Mouse (Mus musculus): ENCODE data around the gene Stra6l.
A peak's percentile ranks its signal among the peaks of the same experiment; 100 is the strongest.

The Stra6l gene

GRCm38 (mm10) chr4:45848109-45848824 is at the start of gene Stra6l:
Gene Stra6l, plus strand, starts transcription at chr4:45848664.
- DNase-seq, result no peak

GRCm38 (mm10) chr4:45798964-45799363 is 49.5 kb upstream of the Stra6l start, which contains the start of gene Aldh1b1:
Gene Aldh1b1, plus strand, starts transcription at chr4:45799022.
- DNase-seq, result peak; percentile 88

- DNase-seq, result no peak
Observed at GRCm38 (mm10) chr4:45799956-45800537, 48.4 kb upstream of the Stra6l start.

- DNase-seq, result no peak
Observed at GRCm38 (mm10) chr4:45802900-45803299, 45.6 kb upstream of the Stra6l start.

GRCm38 (mm10) chr4:45808034-45808433 is 40.4 kb upstream of the Stra6l start:
- no peak for DNase-seq

- no peak for DNase-seq
Observed at GRCm38 (mm10) chr4:45811250-45811649, 37.2 kb upstream of the Stra6l start.

- DNase-seq, result peak; percentile 65
Observed at GRCm38 (mm10) chr4:45815542-45815941, 32.9 kb upstream of the Stra6l start.

GRCm38 (mm10) chr4:45818814-45819207 is 29.7 kb upstream of the Stra6l start:
- no peak for DNase-seq

GRCm38 (mm10) chr4:45819208-45819931 is 29.1 kb upstream of the Stra6l start:
- DNase-seq, result peak; percentile 71

GRCm38 (mm10) chr4:45820074-45820830 is 28.2 kb upstream of the Stra6l start:
- DNase-seq, result peak; percentile 77

- DNase-seq, result no peak
Observed at GRCm38 (mm10) chr4:45821995-45822394, 26.5 kb upstream of the Stra6l start.

- DNase-seq, result no peak
Observed at GRCm38 (mm10) chr4:45822781-45823575, 25.5 kb upstream of the Stra6l start.

- no peak for DNase-seq
Observed at GRCm38 (mm10) chr4:45824049-45824760, 24.3 kb upstream of the Stra6l start.

- DNase-seq, result no peak
Observed at GRCm38 (mm10) chr4:45824761-45825556, 23.5 kb upstream of the Stra6l start.

- no peak for DNase-seq
Observed at GRCm38 (mm10) chr4:45826275-45827040, 22.0 kb upstream of the Stra6l start, which contains the start of gene Igfbpl1. Gene Igfbpl1, minus strand, starts transcription at chr4:45826923.

- DNase-seq, result no peak
Observed at GRCm38 (mm10) chr4:45829907-45830759, 18.3 kb upstream of the Stra6l start.

- no peak for DNase-seq
Observed at GRCm38 (mm10) chr4:45831996-45832395, 16.5 kb upstream of the Stra6l start.

GRCm38 (mm10) chr4:45833461-45833860 is 15.0 kb upstream of the Stra6l start:
- no peak for DNase-seq

- DNase-seq, result peak; percentile 29
Observed at GRCm38 (mm10) chr4:45844355-45844754, 4.1 kb upstream of the Stra6l start.

Measured in lung, postnatal 10 days (tissue).